Comparison of ENCODE assay signal across 21 mouse cellular contexts in genomic region chr15:26269596-26269995, GRCm38 (mm10). TPM values are rescaled to one million over a fixed set of nuclear protein-coding genes. Genes with fewer than 3 reads are reported as not detected.
"Had no signal": no experiment of that assay in that cellular context is flagged by ENCODE, and none has a peak within 500 bp of the region (broad histone marks: within the 10 kb centered on the region; RNA-seq: fewer than 3 reads in every experiment).

No protein-coding gene starts in this region.

- H3K9ac ChIP-seq: neural tube, embryonic 13.5 days; neural tube, embryonic 15.5 days; stomach, embryonic 15.5 days had no signal

- H3K36me3 ChIP-seq: neural tube, embryonic 13.5 days; neural tube, embryonic 15.5 days; stomach, embryonic 15.5 days had no signal

- H3K27me3 ChIP-seq: neural tube, embryonic 13.5 days; neural tube, embryonic 15.5 days; stomach, embryonic 15.5 days had no signal

- H3K4me2 ChIP-seq: neural tube, embryonic 13.5 days; neural tube, embryonic 15.5 days; stomach, embryonic 15.5 days had no signal

- H3K4me1 ChIP-seq: neural tube, embryonic 13.5 days; neural tube, embryonic 15.5 days; stomach, embryonic 15.5 days had no signal

- H3K9me3 ChIP-seq: neural tube, embryonic 13.5 days; neural tube, embryonic 15.5 days; stomach, embryonic 15.5 days had no signal

- H3K27ac ChIP-seq: neural tube, embryonic 13.5 days; neural tube, embryonic 15.5 days; stomach, embryonic 15.5 days; stomach, postnatal 0 days had no signal

- DNase-seq: retina, postnatal 1 day; right cerebral cortex, adult 18-20 months; right cerebral cortex, postnatal 14 days; right cerebral cortex, postnatal 25 days; right cerebral cortex, postnatal 4 days; spleen, adult 18-20 months; thymus, adult 18-20 months; thymus, adult 2 months; thymus, postnatal 14 days; thymus, postnatal 25 days; thymus, postnatal 36 days; thymus, postnatal 4 days had no signal

- H3K4me3 ChIP-seq: neural tube, embryonic 13.5 days; neural tube, embryonic 15.5 days; stomach, embryonic 15.5 days had no signal

RNA-seq across cellular contexts. Expression of gene March11, which starts 39.3 kb away (rescaled TPM):
- total RNA-seq: neutrophil, adult 5-6 weeks had no signal
- polyA plus RNA-seq: small intestine, adult 2 months; spleen, adult 2 months; stomach, postnatal 0 days; thymus, postnatal 0 days; urinary bladder, adult 2 months had no signal
